Mouse (Mus musculus) thymus, postnatal 14 days (tissue): Measurements from ENCODE around the gene Batf3.

ENCODE experiments used
- DNase-seq: peaks from one replicate; pipeline ENCODE4 v3.0.0; 2021

Gene Batf3

GRCm38 (mm10) chr1:191086960-191087359, 10.7 kb upstream of the Batf3 start:
- DNase-seq = no peak

DNA sequence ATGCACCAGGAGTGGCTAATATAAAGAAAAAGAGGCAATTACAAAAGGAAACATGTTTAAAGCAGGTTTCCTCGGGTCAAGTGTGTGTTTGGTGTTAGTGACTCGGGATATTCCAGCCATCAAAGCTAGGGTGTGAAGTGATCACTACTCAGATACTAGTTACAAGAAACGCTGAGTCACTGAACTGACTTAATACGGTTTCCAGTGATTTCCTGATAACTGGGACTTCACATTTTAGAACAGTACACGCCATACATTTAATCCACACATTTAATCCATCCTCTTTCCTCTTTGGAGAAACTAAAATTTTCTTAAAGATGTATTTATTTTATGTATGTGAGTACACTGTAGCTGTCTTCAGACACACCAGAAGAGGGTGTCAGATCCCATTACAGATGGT, 9.7 kb upstream of the Batf3 start:
- DNase-seq = no peak

GRCm38 (mm10) chr1:191089355-191089754, 8.3 kb upstream of the Batf3 start:
- no peak for DNase-seq

GRCm38 (mm10) chr1:191092050-191092449, 5.6 kb upstream of the Batf3 start:
- no peak for DNase-seq

GRCm38 (mm10) chr1:191093578-191093977, 4.1 kb upstream of the Batf3 start:
- no peak for DNase-seq

- DNase-seq = no peak
Measured at GRCm38 (mm10) chr1:191095019-191095418, 2.6 kb upstream of the Batf3 start.

GRCm38 (mm10) chr1:191096871-191097681, 571 bp upstream of the Batf3 start:
- DNase-seq = no peak

- DNase-seq = no peak
Measured at GRCm38 (mm10) chr1:191099114-191099513, 1.5 kb downstream of the Batf3 start.

- DNase-seq = no peak
Measured at GRCm38 (mm10) chr1:191099772-191100291, 2.2 kb downstream of the Batf3 start.

DNA sequence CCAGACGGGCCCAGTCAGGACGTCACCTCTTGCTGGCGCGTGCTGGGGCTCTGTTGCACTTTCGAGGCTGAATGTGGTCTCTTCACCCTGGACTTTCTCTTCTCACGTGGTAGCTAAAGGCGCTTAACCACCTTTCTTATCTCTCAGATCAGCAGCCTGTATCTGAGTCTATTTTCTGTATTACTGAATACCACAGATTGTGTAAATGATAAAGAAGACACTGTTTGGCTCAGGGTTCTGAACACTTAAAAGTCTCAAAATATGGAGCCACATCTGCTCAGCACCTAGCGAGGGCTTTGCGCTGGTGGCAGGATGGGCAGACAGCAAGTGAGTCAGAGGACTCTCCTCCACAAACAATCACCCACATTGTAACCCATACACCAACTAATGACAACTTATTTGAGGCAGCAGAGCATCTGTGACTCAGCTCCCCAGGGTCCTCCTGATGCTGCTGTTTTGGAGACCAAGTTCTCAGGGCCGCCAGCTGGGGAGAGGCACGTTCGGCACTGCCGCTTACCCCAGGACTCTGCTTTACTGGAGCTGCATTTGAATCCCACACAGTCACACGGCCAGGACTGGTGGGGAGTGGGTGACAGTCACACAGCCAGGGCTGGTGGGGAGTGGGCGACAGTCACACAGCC, 5.2 kb downstream of the Batf3 start:
- no peak for DNase-seq

DNA sequence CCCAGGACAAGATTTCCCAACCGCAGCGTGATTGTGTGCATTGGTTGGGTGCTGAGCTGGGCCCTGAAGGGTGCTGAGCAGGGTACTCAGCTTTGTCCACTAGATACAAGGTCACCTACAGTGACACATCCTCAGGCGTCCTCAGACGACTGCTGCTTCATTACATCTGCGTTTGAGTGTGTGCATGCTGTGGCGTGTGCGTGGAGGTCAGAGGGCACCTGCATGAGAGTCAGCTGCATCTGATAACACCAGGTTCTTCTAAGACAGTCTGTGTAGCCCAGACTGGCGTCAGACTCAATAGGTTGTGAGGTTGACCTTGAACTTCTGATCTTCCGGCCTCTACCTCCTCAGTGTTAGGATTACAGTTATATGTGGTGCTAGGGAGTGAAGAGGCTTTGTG, 7.6 kb downstream of the Batf3 start:
- no peak for DNase-seq

GRCm38 (mm10) chr1:191107306-191107705, 9.7 kb downstream of the Batf3 start:
- DNase-seq = no peak

DNA sequence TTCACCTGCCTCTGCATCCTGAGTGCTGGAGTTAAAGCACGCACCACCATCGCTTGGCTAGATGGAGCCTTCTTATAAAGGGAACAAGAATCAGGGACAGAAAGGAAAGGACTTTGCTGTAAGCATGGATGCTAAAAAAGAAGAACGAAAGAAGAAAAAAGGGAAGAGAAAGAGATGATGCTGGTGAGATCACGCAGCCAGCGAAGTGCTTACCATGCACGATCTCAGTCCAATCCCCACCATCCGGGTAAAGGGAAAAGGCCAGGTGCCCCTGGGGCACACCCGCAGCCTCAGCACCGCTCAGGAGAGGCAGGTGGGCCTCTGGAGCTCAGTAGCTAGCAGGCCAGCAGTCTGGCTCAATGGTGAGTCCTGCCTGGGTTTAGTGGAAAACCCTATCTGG, 12.3 kb downstream of the Batf3 start:
- no peak for DNase-seq

DNA sequence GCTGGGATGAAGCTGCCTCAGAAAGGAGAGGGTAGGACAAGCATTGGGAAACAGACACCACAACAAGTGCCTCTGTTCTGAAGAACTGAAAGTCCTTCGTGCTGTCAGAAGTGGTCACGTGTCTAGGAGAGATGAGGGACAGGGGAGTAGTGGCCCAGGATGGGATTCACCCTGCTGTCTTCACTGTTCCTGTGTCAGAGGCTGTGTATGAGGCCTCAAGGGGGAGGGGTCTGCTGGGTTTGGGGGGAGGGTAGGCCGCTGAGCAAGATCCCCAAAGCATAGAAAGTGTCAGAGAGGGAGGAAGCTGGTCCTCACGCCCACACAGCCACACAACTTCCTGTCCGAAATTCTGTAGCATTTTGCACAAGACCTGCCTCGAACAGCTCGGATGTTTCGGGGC, 13.5 kb downstream of the Batf3 start:
- DNase-seq = no peak

- no peak for DNase-seq
Measured at GRCm38 (mm10) chr1:191114868-191115267, 17.2 kb downstream of the Batf3 start.

DNA sequence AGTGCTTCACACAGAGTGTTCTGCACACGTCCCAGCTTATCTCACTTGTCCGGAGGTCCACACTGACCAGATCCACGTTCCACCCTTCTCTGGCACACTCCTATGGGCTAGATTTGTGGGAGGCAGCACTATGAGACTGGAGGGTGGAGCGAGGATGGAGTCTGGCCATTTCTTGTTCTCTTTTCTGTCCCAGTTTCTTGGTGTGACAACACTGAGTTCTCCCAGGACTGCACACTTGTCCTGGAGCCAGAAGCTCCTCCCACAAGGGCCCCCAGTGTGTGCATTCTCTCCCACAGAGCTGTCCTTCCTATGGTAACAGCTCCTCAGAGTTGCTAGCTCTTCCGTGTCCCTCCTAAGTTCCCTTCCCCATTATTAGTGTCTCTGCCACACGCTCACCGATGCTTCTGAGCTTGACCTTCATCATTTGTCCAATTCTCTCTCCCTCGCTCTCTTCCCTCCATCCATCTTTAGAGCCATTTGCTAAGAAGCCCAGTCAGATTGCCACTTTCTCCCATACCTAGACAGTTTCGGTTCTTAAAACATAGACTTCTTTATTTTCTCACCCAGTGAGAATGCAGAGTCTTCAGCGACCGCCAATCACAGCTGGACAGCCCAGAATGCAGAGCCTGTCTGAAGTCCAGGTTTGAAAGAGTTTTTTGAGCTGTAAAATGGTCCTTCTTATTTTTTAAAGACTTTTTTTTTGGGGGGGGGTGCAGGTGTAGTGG, 18.0 kb downstream of the Batf3 start:
- no peak for DNase-seq

GRCm38 (mm10) chr1:191122744-191123143, 25.1 kb downstream of the Batf3 start:
- no peak for DNase-seq

- no peak for DNase-seq
Measured at GRCm38 (mm10) chr1:191123696-191124095, 26.0 kb downstream of the Batf3 start.

GRCm38 (mm10) chr1:191124288-191124687, 26.6 kb downstream of the Batf3 start:
- DNase-seq = no peak

DNA sequence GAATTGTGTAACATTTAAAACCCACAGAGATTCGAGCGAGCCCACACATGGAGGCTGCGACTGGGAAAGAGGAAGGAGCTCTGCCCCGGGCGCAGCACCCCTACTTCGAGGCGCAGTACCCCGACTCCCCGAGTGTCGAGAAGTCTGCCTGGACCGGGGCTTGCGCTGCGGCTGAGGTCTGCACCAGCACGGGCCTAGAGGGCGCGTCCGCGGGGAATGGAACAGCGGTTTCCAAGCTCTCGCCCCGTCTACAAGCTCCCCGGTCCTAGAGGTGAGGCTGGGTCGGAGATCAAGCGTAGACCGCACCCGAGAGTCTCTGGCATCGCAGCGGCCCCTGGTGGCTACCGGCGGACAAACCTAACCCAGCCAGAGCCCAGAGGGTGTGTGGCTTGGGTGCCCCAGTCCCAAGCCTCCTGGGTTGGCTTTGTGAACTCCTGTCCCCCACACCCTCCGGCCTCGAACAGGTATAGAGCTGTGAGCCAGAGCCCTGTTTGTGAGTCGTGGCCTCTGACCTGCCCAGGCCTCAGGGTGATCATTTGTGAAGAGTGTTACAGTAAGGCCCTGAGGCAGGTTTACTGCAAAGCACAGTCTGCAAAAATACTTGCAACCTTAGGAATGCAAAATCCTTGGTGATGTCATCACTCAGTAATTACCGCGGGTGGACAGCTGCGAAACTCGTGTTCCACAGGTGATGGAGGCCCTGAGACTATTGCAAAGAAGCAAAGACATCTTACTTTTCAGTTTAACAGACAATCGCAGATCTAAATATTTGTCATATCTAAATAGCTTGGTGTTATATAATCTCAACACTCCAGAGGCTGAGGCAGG, 28.4 kb downstream of the Batf3 start:
- peak; percentile 75 for DNase-seq

- DNase-seq = no peak
Measured at GRCm38 (mm10) chr1:191131692-191132091, 34.0 kb downstream of the Batf3 start.

DNA sequence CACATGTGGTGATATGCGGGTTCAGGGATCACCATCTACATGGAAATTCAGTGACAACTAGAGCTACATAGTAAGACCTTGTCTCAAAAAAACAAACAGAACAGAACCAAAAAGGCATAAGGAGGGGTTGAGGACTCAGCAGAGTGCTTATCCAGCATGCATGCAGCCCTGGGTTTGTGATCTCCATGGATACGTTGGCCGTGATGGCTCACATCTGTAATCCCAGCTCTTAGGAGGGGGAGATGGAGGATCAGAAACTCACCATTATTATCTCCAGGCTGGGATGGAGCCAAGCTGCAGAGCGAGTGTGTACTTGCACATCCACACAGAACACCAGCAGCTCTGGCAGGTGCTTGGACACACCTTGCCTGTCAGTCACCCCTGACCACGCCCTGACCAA, 34.6 kb downstream of the Batf3 start:
- DNase-seq = no peak

GRCm38 (mm10) chr1:191132934-191133333, 35.3 kb downstream of the Batf3 start:
- no peak for DNase-seq
